Mouse (Mus musculus): ENCODE measurements at regions not wholly inside any gene's neighbourhood (a gene's known extent, or its start where the extent isn't known, plus 50 kb on each side); places are given as distances from the start of the nearest gene placed in this dataset.

GRCm38 (mm10) chr2:160581029-160581428 lies 64.7 kb upstream of the Top1 start:
- no peak for TF ChIP-seq CTCF (IDR thresholded peaks at IDR 0.05; ENCODE audit: low read depth, low read length)
- no peak for TF ChIP-seq POLR2A (IDR thresholded peaks at IDR 0.05; ENCODE audit: insufficient read depth, low read length)
- TF ChIP-seq EP300 (IDR thresholded peaks at IDR 0.05; ENCODE audit: insufficient read depth, low read depth, low read length), result no peak
